Mouse (Mus musculus): Measurements from ENCODE around the gene Cox5b. TPM values are rescaled to one million over a fixed set of nuclear protein-coding genes. Genes with fewer than 3 reads are reported as not detected.

Gene Cox5b
- polyA plus RNA-seq, 1 experiment: 471 TPM

DNA sequence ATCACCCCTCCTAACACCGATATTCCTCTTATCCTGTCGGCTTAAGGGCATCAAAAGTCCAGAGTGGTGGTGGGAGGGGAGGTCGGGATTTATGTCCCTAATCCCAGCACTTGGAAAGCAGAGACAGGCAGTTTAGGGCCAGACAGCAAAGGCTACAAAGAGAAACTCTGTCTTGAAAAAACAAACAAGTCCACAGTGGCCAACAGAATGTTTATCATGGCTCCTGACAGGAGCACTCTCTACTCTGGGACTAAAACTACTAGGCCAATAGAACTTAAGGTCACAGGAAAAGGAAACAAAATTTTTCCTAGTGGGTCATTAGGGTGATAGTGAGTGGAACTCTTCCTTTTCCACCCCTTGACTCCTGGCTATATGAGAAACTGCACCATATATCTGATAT, 16.3 kb upstream of the Cox5b start:
- no peak for TF ChIP-seq CTCF (IDR thresholded peaks at IDR 0.05; ENCODE audit: control insufficient read depth, insufficient read depth, low read length)
- no peak for TF ChIP-seq POLR2A (IDR thresholded peaks at IDR 0.05; ENCODE audit: borderline replicate concordance, control insufficient read depth, low read depth, low read length)
- no peak overlapping the region for H3K4me3 ChIP-seq (replicated peaks; ENCODE audit: control insufficient read depth, low read depth, low read length)
- 62% methylated on average over 3 of the region's 3 CpGs for WGBS
- no peak overlapping the region for H3K27ac ChIP-seq (ENCODE audit: control insufficient read depth, insufficient read depth, low read depth, low read length, poor library complexity)
- H3K4me1 ChIP-seq (ENCODE audit: control insufficient read depth, insufficient read depth, low read length): no peaks in the 10 kb centered on the region

DNA sequence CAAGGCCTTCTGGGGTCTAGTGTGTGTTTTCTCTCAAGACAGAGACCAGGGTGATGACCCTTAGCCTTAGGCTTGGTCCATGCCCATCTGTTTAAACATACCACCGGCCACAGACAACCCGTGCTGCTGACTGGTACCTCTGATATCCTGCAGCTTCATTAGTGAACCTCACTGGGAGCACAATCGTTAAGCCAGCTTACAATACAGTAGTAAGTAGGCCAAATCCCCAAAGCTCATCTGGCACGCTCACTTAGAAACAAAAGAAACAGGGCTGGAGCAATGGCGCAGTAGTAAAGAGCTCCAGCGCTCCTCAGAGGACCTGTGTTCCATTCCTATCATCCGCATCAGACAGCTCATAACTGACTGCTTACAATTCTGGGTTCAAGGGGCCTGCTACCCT, 10.4 kb upstream of the Cox5b start:
- no peak overlapping the region; the same call in 1 of the 2 replicates for H3K27ac ChIP-seq (ENCODE audit: control insufficient read depth, insufficient read depth, low read depth, low read length, poor library complexity)
- 85% methylated on average over 7 of the region's 7 CpGs for WGBS
- no peak overlapping the region for H3K4me3 ChIP-seq (replicated peaks; ENCODE audit: control insufficient read depth, low read depth, low read length)
- TF ChIP-seq POLR2A (IDR thresholded peaks at IDR 0.05; ENCODE audit: borderline replicate concordance, control insufficient read depth, low read depth, low read length) (no peak), CTCF (IDR thresholded peaks at IDR 0.05; ENCODE audit: control insufficient read depth, insufficient read depth, low read length) (no peak)
- H3K4me1 ChIP-seq (ENCODE audit: control insufficient read depth, insufficient read depth, low read length): no peaks in the 10 kb centered on the region

DNA sequence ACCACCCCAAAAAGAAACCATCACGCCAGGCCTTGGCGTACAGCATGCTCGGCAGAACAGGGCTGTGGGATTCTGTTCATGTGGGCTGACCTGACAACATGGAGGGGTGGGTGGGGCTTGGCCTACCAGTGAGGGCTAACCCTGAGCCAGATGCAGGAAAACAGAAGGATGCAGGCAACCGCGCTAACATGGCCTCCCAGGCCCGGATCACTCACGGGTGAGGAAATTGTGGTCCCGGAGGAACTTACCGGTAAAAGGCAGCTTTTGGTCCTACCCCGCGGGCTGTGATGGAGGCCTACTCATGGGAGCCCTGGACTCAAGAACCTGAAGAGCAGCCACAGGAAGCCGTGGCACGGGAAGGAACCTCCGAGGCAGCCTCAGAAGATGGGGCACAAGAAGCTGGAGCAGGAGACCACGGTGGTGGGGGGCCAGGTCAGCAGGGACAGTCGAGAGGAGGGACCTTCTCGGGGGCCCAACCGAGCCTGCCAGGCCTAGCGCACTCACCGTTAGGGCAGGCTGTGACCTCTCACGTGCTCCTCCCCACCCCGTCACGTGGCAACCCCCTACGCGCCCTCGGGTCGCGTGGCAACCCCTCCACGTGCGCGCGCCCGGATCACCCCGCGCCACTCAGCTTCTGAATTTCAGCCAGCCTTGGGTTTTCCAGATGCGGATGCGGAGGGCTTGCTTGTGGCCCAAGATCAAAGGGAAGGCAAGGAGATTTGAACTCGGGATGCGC, 8.5 kb upstream of the Cox5b start, which contains the start of gene Fam178b:
Gene Fam178b (minus strand): TSS at position 564 of the 736 bp plus-strand sequence.
- Histone ChIP-seq H3K4me3 (replicated peaks; ENCODE audit: control insufficient read depth, low read depth, low read length) (no peak within 1 kb of the TSS), H3K4me1 (ENCODE audit: control insufficient read depth, insufficient read depth, low read length) (no peaks in the 10 kb centered on the region), H3K27ac (ENCODE audit: control insufficient read depth, insufficient read depth, low read depth, low read length, poor library complexity) (no peak within 1 kb of the TSS; the same call in 1 of the 2 replicates)
- TF ChIP-seq CTCF (IDR thresholded peaks at IDR 0.05; ENCODE audit: control insufficient read depth, insufficient read depth, low read length) (no peak), POLR2A (IDR thresholded peaks at IDR 0.05; ENCODE audit: borderline replicate concordance, control insufficient read depth, low read depth, low read length) (no peak)
- 92% methylated on average over 39 of the region's 39 CpGs for WGBS

DNA sequence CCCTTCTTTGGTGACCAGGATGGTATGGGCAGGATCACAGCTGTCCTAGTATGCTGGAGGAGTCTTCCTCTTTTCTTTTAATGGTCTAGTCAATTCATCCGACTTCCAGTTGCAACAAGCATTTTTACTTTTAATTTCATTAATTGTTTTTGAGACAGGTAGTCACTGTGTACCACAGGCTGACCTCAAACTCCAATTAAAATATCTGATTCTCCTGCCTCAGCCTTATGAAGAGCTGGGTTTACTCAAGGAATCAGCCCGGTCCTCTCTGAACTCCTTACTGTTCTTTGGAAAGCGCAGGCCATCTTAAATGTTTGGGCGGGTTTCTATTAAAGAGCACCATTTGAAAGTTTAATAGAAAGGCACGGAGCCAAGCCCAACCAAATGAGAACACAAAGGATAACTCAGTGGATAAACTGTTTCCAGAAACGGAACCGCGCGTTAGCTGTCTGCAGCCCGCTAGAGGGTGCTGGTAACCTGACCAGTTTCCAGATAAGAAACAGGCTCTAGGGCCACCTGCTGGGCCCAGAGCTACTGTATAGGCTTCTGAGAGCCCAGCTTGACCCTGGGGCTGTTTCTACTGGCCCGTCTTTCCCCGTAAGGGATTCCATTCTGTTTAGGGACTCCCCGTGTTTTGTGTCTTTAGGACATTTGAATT, 7.3 kb upstream of the Cox5b start:
- no peaks in the 10 kb centered on the region for H3K4me1 ChIP-seq (ENCODE audit: control insufficient read depth, insufficient read depth, low read length)
- WGBS: 9% methylated on average over 13 of the region's 13 CpGs
- no peak for TF ChIP-seq POLR2A (IDR thresholded peaks at IDR 0.05; ENCODE audit: borderline replicate concordance, control insufficient read depth, low read depth, low read length)
- TF ChIP-seq CTCF (IDR thresholded peaks at IDR 0.05; ENCODE audit: control insufficient read depth, insufficient read depth, low read length): peak; percentile 75
- H3K27ac ChIP-seq (ENCODE audit: control insufficient read depth, insufficient read depth, low read depth, low read length, poor library complexity): no peak overlapping the region
- no peak overlapping the region for H3K4me3 ChIP-seq (replicated peaks; ENCODE audit: control insufficient read depth, low read depth, low read length)

DNA sequence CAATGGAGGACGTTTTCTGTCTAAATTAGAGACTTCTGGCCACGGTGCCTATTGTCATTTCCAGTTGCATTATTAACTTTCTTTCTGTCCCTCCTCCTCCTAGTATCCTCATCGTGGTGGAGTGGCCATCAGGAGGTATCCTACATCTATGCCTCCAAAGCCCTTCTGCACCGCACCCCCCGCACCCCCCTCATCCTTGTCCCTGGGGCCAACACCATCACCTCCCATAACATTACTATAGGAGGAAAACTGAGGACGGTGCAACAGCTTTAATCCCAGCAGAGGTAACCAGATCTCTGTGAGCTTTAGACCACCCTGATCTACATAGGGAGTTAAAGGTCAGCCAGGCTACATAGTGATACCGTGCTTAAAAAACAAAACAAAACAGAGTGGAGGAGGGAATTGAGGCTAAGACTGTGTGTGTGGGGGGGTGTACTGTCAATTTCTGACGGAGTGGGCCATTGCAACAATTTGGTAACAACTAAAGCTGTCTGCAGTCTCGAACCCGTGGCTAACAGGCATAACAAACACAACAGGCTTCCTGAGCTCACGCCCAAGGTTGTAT, 496 bp upstream of the Cox5b start:
- Histone ChIP-seq H3K4me1 (ENCODE audit: control insufficient read depth, insufficient read depth, low read length) (no peaks in the 10 kb centered on the region), H3K27ac (ENCODE audit: control insufficient read depth, insufficient read depth, low read depth, low read length, poor library complexity) (peak overlapping the region; percentile 41; the same call in 1 of the 2 replicates), H3K4me3 (replicated peaks; ENCODE audit: control insufficient read depth, low read depth, low read length) (peak overlapping the region; percentile 85)
- WGBS: 61% methylated on average over 11 of the region's 11 CpGs
- TF ChIP-seq CTCF (IDR thresholded peaks at IDR 0.05; ENCODE audit: control insufficient read depth, insufficient read depth, low read length) (no peak), POLR2A (IDR thresholded peaks at IDR 0.05; ENCODE audit: borderline replicate concordance, control insufficient read depth, low read depth, low read length) (no peak)

DNA sequence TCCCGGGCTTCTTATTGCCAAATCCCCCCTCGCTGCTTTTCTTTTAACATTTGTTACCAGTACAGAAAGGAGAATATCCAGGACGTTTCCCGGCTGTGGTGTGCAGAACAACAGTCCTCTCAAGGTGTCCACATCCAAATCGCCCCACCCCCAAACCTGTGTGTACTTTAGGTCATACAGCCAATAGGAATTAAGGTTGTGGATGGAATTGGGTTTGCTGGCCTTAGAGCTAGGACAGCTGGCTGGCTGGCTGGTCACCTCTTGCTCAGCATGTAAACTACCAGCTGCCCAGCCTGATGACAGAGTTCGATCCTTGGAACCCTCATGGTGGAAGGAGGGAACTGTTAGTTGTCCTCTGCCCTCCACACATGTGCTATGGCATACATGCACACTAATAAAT, 3.6 kb downstream of the Cox5b start:
- H3K27ac ChIP-seq (ENCODE audit: control insufficient read depth, insufficient read depth, low read depth, low read length, poor library complexity): no peak overlapping the region
- WGBS: 89% methylated on average over 6 of the region's 6 CpGs
- TF ChIP-seq POLR2A (IDR thresholded peaks at IDR 0.05; ENCODE audit: borderline replicate concordance, control insufficient read depth, low read depth, low read length): no peak
- no peak for TF ChIP-seq CTCF (IDR thresholded peaks at IDR 0.05; ENCODE audit: control insufficient read depth, insufficient read depth, low read length)
- no peak overlapping the region for H3K4me3 ChIP-seq (replicated peaks; ENCODE audit: control insufficient read depth, low read depth, low read length)
- no peaks in the 10 kb centered on the region for H3K4me1 ChIP-seq (ENCODE audit: control insufficient read depth, insufficient read depth, low read length)

DNA sequence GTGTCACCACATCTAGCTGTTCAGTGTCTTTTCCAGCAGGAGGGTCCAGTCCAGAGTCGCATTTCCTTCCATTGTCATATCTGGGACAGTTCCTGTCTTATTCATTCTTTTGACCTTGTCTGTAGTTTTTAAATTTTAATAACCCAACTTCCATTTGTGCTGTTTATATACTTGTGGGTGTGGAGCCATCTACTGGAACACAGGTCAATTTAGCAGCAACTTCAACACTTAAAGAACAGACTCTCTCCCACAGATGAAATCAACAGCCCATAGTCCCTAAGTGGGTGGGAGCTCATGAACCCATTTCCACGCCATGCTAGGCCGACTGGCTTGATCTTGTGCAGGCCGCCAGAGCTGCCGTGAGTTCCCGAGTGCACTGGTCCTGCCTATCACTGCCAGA, 5.2 kb downstream of the Cox5b start:
- H3K4me3 ChIP-seq (replicated peaks; ENCODE audit: control insufficient read depth, low read depth, low read length): no peak overlapping the region
- TF ChIP-seq CTCF (IDR thresholded peaks at IDR 0.05; ENCODE audit: control insufficient read depth, insufficient read depth, low read length) (no peak), POLR2A (IDR thresholded peaks at IDR 0.05; ENCODE audit: borderline replicate concordance, control insufficient read depth, low read depth, low read length) (no peak)
- no peak overlapping the region for H3K27ac ChIP-seq (ENCODE audit: control insufficient read depth, insufficient read depth, low read depth, low read length, poor library complexity)
- H3K4me1 ChIP-seq (ENCODE audit: control insufficient read depth, insufficient read depth, low read length): no peaks in the 10 kb centered on the region
- 75% methylated on average over 6 of the region's 6 CpGs for WGBS

DNA sequence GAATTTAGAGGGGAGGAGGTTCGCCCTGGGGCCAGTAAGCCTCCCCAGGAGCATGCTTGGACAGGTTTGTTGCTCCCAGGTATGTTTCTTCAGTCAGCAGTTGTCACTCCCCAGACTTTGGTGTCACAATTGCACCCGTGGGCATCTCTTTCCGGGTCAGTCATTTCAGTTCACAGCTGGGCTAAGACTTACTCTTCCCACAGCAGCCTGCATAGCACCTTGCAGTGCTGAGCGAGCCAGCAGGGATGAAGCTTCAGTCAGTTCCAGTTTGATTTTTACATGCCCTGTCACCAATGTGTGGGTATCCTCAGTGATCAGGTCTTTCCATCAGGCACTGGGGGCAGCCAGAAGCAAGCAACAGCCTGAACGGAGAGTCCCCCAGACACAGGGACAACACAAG, 5.8 kb downstream of the Cox5b start:
- TF ChIP-seq POLR2A (IDR thresholded peaks at IDR 0.05; ENCODE audit: borderline replicate concordance, control insufficient read depth, low read depth, low read length) (no peak), CTCF (IDR thresholded peaks at IDR 0.05; ENCODE audit: control insufficient read depth, insufficient read depth, low read length) (no peak)
- Histone ChIP-seq H3K27ac (ENCODE audit: control insufficient read depth, insufficient read depth, low read depth, low read length, poor library complexity) (no peak overlapping the region), H3K4me1 (ENCODE audit: control insufficient read depth, insufficient read depth, low read length) (no peaks in the 10 kb centered on the region), H3K4me3 (replicated peaks; ENCODE audit: control insufficient read depth, low read depth, low read length) (no peak overlapping the region)
- 74% methylated on average over 5 of the region's 5 CpGs for WGBS

Data from bone marrow, adult 2 months (tissue).